Mouse (Mus musculus) CH12.LX (cell line): Measurements from ENCODE around the gene Npm1. TPM values are rescaled to one million over a fixed set of nuclear protein-coding genes. Genes with fewer than 3 reads are reported as not detected.

Experiments used
- DNase-seq: peaks from one replicate; pipeline ENCODE4 v3.0.0-alpha.2; 2013; ENCODE audit errors: extremely low read depth
- H3K27ac ChIP-seq: 2 replicates; pipeline ENCODE4 v1.5.1; 2012; ENCODE audit warnings: low read depth, mild to moderate bottlenecking, control low read depth, moderate library complexity; ENCODE audit not compliant: insufficient read depth
- H3K27me3 ChIP-seq: replicated peaks from 2 replicates; pipeline ENCODE3; 2012; ENCODE audit warnings: inconsistent platforms
- H3K36me3 ChIP-seq, 2 experiments: replicated peaks in 1 of 2; 2 replicates each; pipeline versions ENCODE3 to v1.6.1; 2012; ENCODE audit warnings: inconsistent platforms in 1 of 2, low read length in 1 of 2, mild to moderate bottlenecking in 1 of 2, mixed read lengths in 1 of 2, moderate library complexity in 1 of 2; ENCODE audit not compliant: control insufficient read depth in 1 of 2, insufficient read depth in 1 of 2
- H3K4me1 ChIP-seq, 2 experiments: 2 replicates each; pipeline ENCODE4 v1.6.1; 2012; ENCODE audit warnings: inconsistent platforms in 1 of 2, moderate library complexity in 1 of 2; ENCODE audit not compliant: insufficient read depth in 2 of 2, control insufficient read depth in 1 of 2
- H3K4me2 ChIP-seq: 2 replicates; pipeline ENCODE4 v1.6.1; 2012; ENCODE audit warnings: low read depth, mild to moderate bottlenecking, control low read depth; ENCODE audit not compliant: poor library complexity, insufficient read depth, severe bottlenecking
- H3K4me3 ChIP-seq, 3 experiments: fragments of 150-350 bp in 1 of 3; sonication (generic) in 1 of 3; replicated peaks in 1 of 3; 2 replicates each; pipeline versions ENCODE3 to v1.5.1; 2011 to 2012; ENCODE audit warnings: low read depth in 2 of 3, low read length in 2 of 3, mild to moderate bottlenecking in 2 of 3, moderate library complexity in 2 of 3, control low read depth in 1 of 3, improper control_type of control experiment in 1 of 3, inconsistent platforms in 1 of 3, mixed read lengths in 1 of 3; ENCODE audit not compliant: poor library complexity in 1 of 3
- H3K79me2 ChIP-seq: replicated peaks from 2 replicates; pipeline ENCODE4 v1.6.1; 2012; ENCODE audit warnings: mild to moderate bottlenecking, moderate library complexity; ENCODE audit not compliant: control insufficient read depth, poor library complexity, insufficient read depth, severe bottlenecking; ENCODE audit errors: extremely low read depth
- H3K9ac ChIP-seq: 2 replicates; pipeline ENCODE4 v1.6.1; 2012; ENCODE audit warnings: low read depth, mild to moderate bottlenecking, control low read depth, moderate library complexity; ENCODE audit not compliant: insufficient read depth
- H3K9me3 ChIP-seq: replicated peaks from 2 replicates; pipeline ENCODE3; 2012; ENCODE audit warnings: low read length, inconsistent platforms, mixed read lengths
- CHD1 ChIP-seq: IDR thresholded peaks from 2 replicates; pipeline ENCODE4 v1.6.1; 2012; ENCODE audit warnings: low read depth, low read length, improper control_type of control experiment, inconsistent platforms
- CHD2 ChIP-seq: IDR thresholded peaks from 2 replicates; pipeline ENCODE4 v1.6.1; 2011; ENCODE audit warnings: low read length, improper control_type of control experiment
- CTCF ChIP-seq, 2 experiments: IDR thresholded peaks in 1 of 2; conservative IDR thresholded peaks in 1 of 2; 2 replicates each; pipeline ENCODE4 v1.5.1; 2011 to 2012; ENCODE audit warnings: low read depth in 2 of 2, low read length in 2 of 2, improper control_type of control experiment in 1 of 2, inconsistent platforms in 1 of 2, mild to moderate bottlenecking in 1 of 2, moderate library complexity in 1 of 2
- EP300 ChIP-seq: IDR thresholded peaks from 2 replicates; pipeline ENCODE4 v1.6.1; 2011; ENCODE audit warnings: low read length, improper control_type of control experiment
- ETS1 ChIP-seq: conservative IDR thresholded peaks from 2 replicates; pipeline ENCODE4 v1.6.1; 2012; ENCODE audit warnings: low read depth, mild to moderate bottlenecking, inconsistent platforms, low read length, improper control_type of control experiment, moderate library complexity
- HCFC1 ChIP-seq: IDR thresholded peaks from 2 replicates; pipeline ENCODE4 v1.6.1; 2012; ENCODE audit warnings: low read depth, mild to moderate bottlenecking, inconsistent platforms, low read length, improper control_type of control experiment
- JUND ChIP-seq: conservative IDR thresholded peaks from 2 replicates; pipeline ENCODE4 v1.6.1; 2011; ENCODE audit warnings: low read depth, low read length, improper control_type of control experiment
- MAFK ChIP-seq: IDR thresholded peaks from 2 replicates; pipeline ENCODE4 v1.6.1; 2011; ENCODE audit warnings: low read length, improper control_type of control experiment; ENCODE audit not compliant: insufficient replicate concordance
- MAZ ChIP-seq: IDR thresholded peaks from 2 replicates; pipeline ENCODE4 v1.6.1; 2012; ENCODE audit warnings: low read depth, mild to moderate bottlenecking, inconsistent platforms, low read length, improper control_type of control experiment, moderate library complexity
- MYC ChIP-seq: IDR thresholded peaks from 2 replicates; pipeline ENCODE4 v1.6.1; 2011; ENCODE audit warnings: low read depth, mild to moderate bottlenecking, improper control_type of control experiment, low read length
- NELFE ChIP-seq: IDR thresholded peaks from 2 replicates; pipeline ENCODE4 v1.6.1; 2011; ENCODE audit warnings: low read depth, low read length, improper control_type of control experiment
- NRF1 ChIP-seq: IDR thresholded peaks from 2 replicates; pipeline ENCODE4 v1.6.1; 2014; ENCODE audit warnings: low read depth, mild to moderate bottlenecking, inconsistent platforms, low read length, improper control_type of control experiment, moderate library complexity
- RCOR1 ChIP-seq: conservative IDR thresholded peaks from 2 replicates; pipeline ENCODE4 v1.6.1; 2012; ENCODE audit warnings: low read depth, mild to moderate bottlenecking, inconsistent platforms, low read length, improper control_type of control experiment
- SIN3A ChIP-seq: IDR thresholded peaks from 2 replicates; pipeline ENCODE4 v1.6.1; 2012; ENCODE audit warnings: low read length, improper control_type of control experiment, inconsistent platforms
- SMC3 ChIP-seq: IDR thresholded peaks from 2 replicates; pipeline ENCODE4 v1.6.1; 2011; ENCODE audit warnings: low read depth, low read length, improper control_type of control experiment
- TBP ChIP-seq: conservative IDR thresholded peaks from 2 replicates; pipeline ENCODE4 v1.6.1; 2011; ENCODE audit warnings: low read depth, low read length, improper control_type of control experiment
- TCF12 ChIP-seq: IDR thresholded peaks from 2 replicates; pipeline ENCODE4 v1.6.1; 2014; ENCODE audit warnings: low read depth, mild to moderate bottlenecking, inconsistent platforms, low read length, improper control_type of control experiment
- UBTF ChIP-seq: IDR thresholded peaks from 2 replicates; pipeline ENCODE4 v1.6.1; 2012; ENCODE audit warnings: low read depth, mild to moderate bottlenecking, inconsistent platforms, low read length, improper control_type of control experiment, moderate library complexity
- USF1 ChIP-seq: IDR thresholded peaks from 2 replicates; pipeline ENCODE4 v1.6.1; 2014; ENCODE audit warnings: low read depth, mild to moderate bottlenecking, inconsistent platforms, low read length, improper control_type of control experiment
- USF2 ChIP-seq: conservative IDR thresholded peaks from 2 replicates; pipeline ENCODE4 v1.6.1; 2011; ENCODE audit warnings: low read depth, low read length, improper control_type of control experiment
- ZC3H11A ChIP-seq: IDR thresholded peaks from 2 replicates; pipeline ENCODE4 v1.6.1; 2012; ENCODE audit warnings: low read depth, mild to moderate bottlenecking, inconsistent platforms, low read length, improper control_type of control experiment
- ZNF384 ChIP-seq: IDR thresholded peaks from 2 replicates; pipeline ENCODE4 v1.6.1; 2012; ENCODE audit warnings: low read depth, low read length, improper control_type of control experiment, inconsistent platforms
- dilution Hi-C: fragments of 300-500 bp; cut with MboI; formaldehyde crosslinking; loops from 2 replicates; pipeline ENCODE4 v1.14.3; 2020; ENCODE audit warnings: low sequenced_read_pairs; ENCODE audit not compliant: extremely low pct_unique_long_range_greater_than_20kb, extremely low pct_ligation_motif_present
- in situ Hi-C: fragments of 300-500 bp; cut with MboI; formaldehyde crosslinking; loops from 3 replicates; pipeline ENCODE4 v1.14.3; 2019; ENCODE audit warnings: low sequenced_read_pairs, low pct_ligation_motif_present, low pct_unique_long_range_greater_than_20kb, mixed read lengths
- polyA plus RNA-seq: library from polyadenylated mRNA; unstranded; fragments of >175 nt; gene quantifications from 2 replicates; pipeline ENCODE4 v1.2.1, GENCODE M21; 2012; ENCODE audit warnings: low read depth; ENCODE audit not compliant: insufficient read length
- total RNA-seq, 2 experiments: library from RNA; depleted of rRNA; stranded (reverse); fragments of 300-350 nt in 1 of 2; fragments of >200 nt in 1 of 2; gene quantifications; 2 replicates each; pipeline ENCODE4 v1.2.3; 2012 to 2014

Npm1 gene
- total and polyA plus RNA-seq, 3 experiments = 3,603 to 8,076 (median 6,953) TPM

DNA sequence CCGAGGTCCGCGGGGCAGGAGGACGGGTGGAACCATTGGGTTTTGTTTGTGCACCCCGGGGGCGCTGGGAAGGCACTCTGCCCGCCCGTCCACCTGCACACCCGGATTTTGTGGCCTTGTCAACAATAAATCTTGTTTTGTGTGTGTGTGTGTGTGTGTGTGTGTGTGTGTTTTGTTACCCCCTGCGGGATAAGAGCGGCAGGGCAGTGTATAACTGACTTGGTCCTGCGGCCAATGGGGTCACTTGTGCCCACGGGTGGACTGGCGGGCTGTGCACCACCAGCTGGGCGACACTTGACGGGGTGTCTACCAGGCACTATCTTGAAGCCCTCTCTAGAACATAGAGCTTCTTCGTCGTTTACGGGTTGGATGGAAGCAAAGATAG, 38.6 kb upstream of the Npm1 start:
- Histone ChIP-seq H3K4me1 (no peaks in the 10 kb centered on the region), H3K4me2 (no peak overlapping the region), H3K9me3 (peaks cover 66% of the 10 kb centered on the region), H3K9ac (no peak overlapping the region), H3K4me3 (no peak overlapping the region), H3K36me3 (no peaks in the 10 kb centered on the region), H3K79me2 (no peaks in the 10 kb centered on the region), H3K27me3 (no peaks in the 10 kb centered on the region), H3K27ac (no peak overlapping the region)
- TF ChIP-seq RCOR1 (no peak), CTCF (conservative IDR thresholded peaks at IDR 0.05 in 1 of 2, IDR thresholded peaks at IDR 0.05 in 1 of 2; ENCODE audit: low read depth in 2 of 2, low read length in 2 of 2) (no peak), HCFC1 (no peak), SMC3 (no peak), ZC3H11A (no peak)
- in situ Hi-C loops (no loop called here), dilution Hi-C loops (no loop called here)
- DNase-seq = no peak

DNA sequence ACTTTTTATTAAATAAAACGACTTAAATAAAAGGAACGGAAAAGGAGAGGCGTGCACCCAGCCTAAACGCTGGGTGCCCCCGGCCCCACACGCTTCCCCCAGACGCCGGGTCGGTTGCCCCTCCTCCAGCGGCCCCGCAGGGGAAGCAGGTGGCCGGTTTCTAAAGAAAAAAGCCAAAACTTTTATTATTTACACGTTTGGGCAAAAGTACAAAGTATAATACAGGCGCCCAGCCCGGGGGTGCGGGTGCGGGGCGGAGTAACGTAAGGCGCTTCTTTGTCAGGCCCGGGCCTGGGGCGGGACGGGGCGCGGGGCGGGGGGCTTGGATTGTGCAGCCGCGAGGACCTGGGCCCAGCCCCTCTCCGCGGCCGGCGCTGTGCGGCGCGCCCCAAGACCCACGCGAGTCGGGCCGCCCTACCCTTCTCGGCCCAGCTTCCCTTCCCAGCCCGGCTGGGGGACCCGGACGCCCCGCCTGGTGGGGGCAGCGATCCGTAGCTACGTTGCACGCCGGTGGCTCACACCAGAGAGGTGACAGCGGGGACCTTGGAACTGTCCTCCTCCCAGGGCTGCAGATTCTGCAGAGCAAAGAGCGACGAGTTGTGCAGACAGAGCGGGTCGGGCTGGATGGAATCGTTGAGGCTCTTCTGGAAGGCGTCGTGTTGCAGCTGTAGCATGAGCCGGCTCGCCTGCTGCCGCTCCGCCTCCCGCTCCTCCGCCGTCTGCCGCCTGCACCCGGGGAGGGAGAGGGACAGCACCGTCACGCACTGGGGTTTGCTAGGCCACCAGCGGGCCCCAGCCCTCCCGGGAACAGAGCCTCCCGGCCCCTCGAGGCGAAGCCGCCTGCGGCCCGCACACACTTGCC, 38.0 kb upstream of the Npm1 start:
- in situ Hi-C loops (no loop called here), dilution Hi-C loops (no loop called here)
- H3K27ac ChIP-seq = no peak overlapping the region
- H3K9me3 ChIP-seq = peaks cover 66% of the 10 kb centered on the region
- H3K4me3 ChIP-seq = no peak overlapping the region
- no peak for TF ChIP-seq MYC
- TF ChIP-seq CHD1 = no peak
- no peak for TF ChIP-seq NRF1
- no peak for TF ChIP-seq NELFE
- no peak for TF ChIP-seq USF2
- no peak for TF ChIP-seq SIN3A
- no peak for TF ChIP-seq TCF12
- TF ChIP-seq UBTF = no peak
- no peak for TF ChIP-seq ETS1
- TF ChIP-seq MAZ = no peak
- TF ChIP-seq JUND = no peak
- TF ChIP-seq TBP = no peak
- TF ChIP-seq CHD2 = no peak
- TF ChIP-seq ZC3H11A = no peak
- TF ChIP-seq ZNF384 = no peak
- TF ChIP-seq MAFK = no peak
- TF ChIP-seq EP300 = no peak
- no peak for TF ChIP-seq USF1
- no peaks in the 10 kb centered on the region for H3K27me3 ChIP-seq
- H3K36me3 ChIP-seq = no peaks in the 10 kb centered on the region
- no peak overlapping the region for H3K9ac ChIP-seq
- H3K4me2 ChIP-seq = no peak overlapping the region
- DNase-seq = no peak
- H3K4me1 ChIP-seq = no peaks in the 10 kb centered on the region
- H3K79me2 ChIP-seq = no peaks in the 10 kb centered on the region
